Mouse (Mus musculus): Measurements from ENCODE around the gene Nr1d1. TPM values are rescaled to one million over a fixed set of nuclear protein-coding genes. Genes with fewer than 3 reads are reported as not detected.

Nr1d1 gene
- total and polyA plus RNA-seq, 3 experiments, result 0.75 to 2.3 (median 0.93) TPM

DNA sequence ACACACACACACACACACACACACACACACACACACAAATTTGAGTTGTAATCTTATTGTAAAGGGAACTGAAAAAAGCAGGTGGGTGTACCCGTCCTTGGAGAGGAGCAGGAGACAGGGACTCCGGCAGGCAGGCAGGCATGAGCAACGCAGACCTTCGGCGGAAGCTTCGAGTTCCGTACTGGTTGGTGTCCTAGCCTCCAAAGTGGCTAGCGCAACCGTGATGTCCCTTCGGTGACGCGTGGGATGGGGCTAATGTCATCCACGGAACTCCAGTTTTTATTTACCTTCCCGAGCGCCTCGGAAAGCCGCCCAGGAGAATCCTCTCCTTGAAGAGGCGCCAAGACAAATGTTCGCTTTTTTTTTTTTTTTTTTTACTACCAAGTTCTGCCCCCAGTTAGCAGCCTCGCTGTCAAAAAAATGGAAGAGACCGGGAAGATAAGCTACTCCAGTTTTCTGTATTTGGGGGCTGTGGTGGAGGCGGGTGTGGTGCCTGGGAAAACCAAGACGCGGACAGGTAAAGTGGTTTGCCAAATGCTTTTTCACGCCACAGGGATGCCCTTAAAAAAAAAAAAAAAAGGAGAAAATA is 14.2 kb upstream of the Nr1d1 start:
- Histone ChIP-seq H3K27me3 (ENCODE audit: insufficient read depth, low read length) (no peaks in the 10 kb centered on the region), H3K9me3 (replicated peaks) (no peaks in the 10 kb centered on the region), H3K4me3 (ENCODE audit: low read depth, low read length) (peak overlapping the region; percentile 73), H3K36me3 (replicated peaks) (peaks cover 9% of the 10 kb centered on the region), H3K4me1 (ENCODE audit: insufficient read depth, low read depth, low read length) (peaks cover 82% of the 10 kb centered on the region)
- ATAC-seq (ENCODE audit: extremely low read depth, insufficient number of reproducible peaks, low FRiP score, poor library complexity, severe bottlenecking), result no peak
- DNase-seq (ENCODE audit: low spot score), result no peak
- no peak for TF ChIP-seq CTCF (IDR thresholded peaks at IDR 0.05; ENCODE audit: low read depth, low read length)

GRCm38 (mm10) chr11:98788550-98789218 is 13.6 kb upstream of the Nr1d1 start:
- H3K4me3 ChIP-seq (ENCODE audit: low read depth, low read length), result peak overlapping the region; percentile 73
- H3K9me3 ChIP-seq (replicated peaks), result no peaks in the 10 kb centered on the region
- peak; percentile 87 for ATAC-seq (ENCODE audit: extremely low read depth, insufficient number of reproducible peaks, low FRiP score, poor library complexity, severe bottlenecking)
- TF ChIP-seq POLR2AphosphoS5 (IDR thresholded peaks at IDR 0.05; ENCODE audit: insufficient replicate concordance, low read depth, low read length) (no peak), TAL1 (conservative IDR thresholded peaks at IDR 0.05; ENCODE audit: low read depth, low read length) (no peak), GATA2 (IDR thresholded peaks at IDR 0.05; ENCODE audit: borderline replicate concordance, low read depth, low read length) (no peak), GATA1 (IDR thresholded peaks at IDR 0.05; ENCODE audit: borderline replicate concordance, low read length) (no peak), CTCF (IDR thresholded peaks at IDR 0.05; ENCODE audit: low read depth, low read length) (0 out of 2 replicates have a peak, but pooled peaks have one; percentile 32)
- H3K36me3 ChIP-seq (replicated peaks), result peaks cover 9% of the 10 kb centered on the region
- peak; percentile 83 for DNase-seq (ENCODE audit: low spot score)
- H3K4me1 ChIP-seq (ENCODE audit: insufficient read depth, low read depth, low read length), result peaks cover 82% of the 10 kb centered on the region
- H3K27me3 ChIP-seq (ENCODE audit: insufficient read depth, low read length), result no peaks in the 10 kb centered on the region

- no peak for DNase-seq (ENCODE audit: low spot score)
- Histone ChIP-seq H3K27me3 (ENCODE audit: insufficient read depth, low read length) (no peaks in the 10 kb centered on the region), H3K36me3 (replicated peaks) (peaks cover 9% of the 10 kb centered on the region), H3K4me1 (ENCODE audit: insufficient read depth, low read depth, low read length) (peaks cover 84% of the 10 kb centered on the region), H3K4me3 (ENCODE audit: low read depth, low read length) (no peak overlapping the region), H3K9me3 (replicated peaks) (no peaks in the 10 kb centered on the region)
- TF ChIP-seq CTCF (IDR thresholded peaks at IDR 0.05; ENCODE audit: low read depth, low read length) (no peak), POLR2AphosphoS5 (IDR thresholded peaks at IDR 0.05; ENCODE audit: insufficient replicate concordance, low read depth, low read length) (no peak), GATA2 (IDR thresholded peaks at IDR 0.05; ENCODE audit: borderline replicate concordance, low read depth, low read length) (no peak), TAL1 (conservative IDR thresholded peaks at IDR 0.05; ENCODE audit: low read depth, low read length) (no peak), GATA1 (IDR thresholded peaks at IDR 0.05; ENCODE audit: borderline replicate concordance, low read length) (no peak)
- ATAC-seq (ENCODE audit: extremely low read depth, insufficient number of reproducible peaks, low FRiP score, poor library complexity, severe bottlenecking), result no peak
Observed at GRCm38 (mm10) chr11:98788139-98788538, 13.0 kb upstream of the Nr1d1 start.

DNA sequence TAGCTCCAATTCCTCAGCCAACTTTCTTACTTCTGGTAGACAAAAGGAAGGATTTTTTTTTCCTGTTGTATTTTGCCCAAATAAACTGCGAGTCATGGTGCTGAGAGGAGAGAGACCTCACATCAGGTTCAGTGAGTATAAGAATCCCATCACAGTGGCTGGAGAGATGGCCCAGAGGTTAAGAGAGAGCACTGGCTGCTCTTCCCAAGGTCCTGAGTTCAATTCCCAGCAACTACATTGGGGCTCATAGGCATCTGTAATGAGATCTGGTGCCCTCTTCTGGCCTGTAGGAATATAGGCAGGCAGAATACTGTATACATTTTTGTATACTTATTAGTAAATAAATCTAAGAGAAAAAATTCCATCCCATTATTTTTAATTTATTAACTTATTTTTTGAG is 12.6 kb upstream of the Nr1d1 start:
- H3K9me3 ChIP-seq (replicated peaks), result no peaks in the 10 kb centered on the region
- peaks cover 86% of the 10 kb centered on the region for H3K4me1 ChIP-seq (ENCODE audit: insufficient read depth, low read depth, low read length)
- H3K36me3 ChIP-seq (replicated peaks), result peaks cover 6% of the 10 kb centered on the region
- DNase-seq (ENCODE audit: low spot score) (no peak), ATAC-seq (ENCODE audit: extremely low read depth, insufficient number of reproducible peaks, low FRiP score, poor library complexity, severe bottlenecking) (no peak)
- TF ChIP-seq GATA1 (IDR thresholded peaks at IDR 0.05; ENCODE audit: borderline replicate concordance, low read length) (no peak), TAL1 (conservative IDR thresholded peaks at IDR 0.05; ENCODE audit: low read depth, low read length) (no peak), POLR2AphosphoS5 (IDR thresholded peaks at IDR 0.05; ENCODE audit: insufficient replicate concordance, low read depth, low read length) (no peak), CTCF (IDR thresholded peaks at IDR 0.05; ENCODE audit: low read depth, low read length) (no peak), GATA2 (IDR thresholded peaks at IDR 0.05; ENCODE audit: borderline replicate concordance, low read depth, low read length) (no peak)
- no peaks in the 10 kb centered on the region for H3K27me3 ChIP-seq (ENCODE audit: insufficient read depth, low read length)
- no peak overlapping the region for H3K4me3 ChIP-seq (ENCODE audit: low read depth, low read length)

GRCm38 (mm10) chr11:98787229-98787628 is 12.1 kb upstream of the Nr1d1 start:
- Histone ChIP-seq H3K27me3 (ENCODE audit: insufficient read depth, low read length) (no peaks in the 10 kb centered on the region), H3K9me3 (replicated peaks) (no peaks in the 10 kb centered on the region), H3K4me1 (ENCODE audit: insufficient read depth, low read depth, low read length) (peaks cover 86% of the 10 kb centered on the region), H3K4me3 (ENCODE audit: low read depth, low read length) (no peak overlapping the region), H3K36me3 (replicated peaks) (peaks cover 2% of the 10 kb centered on the region)
- TF ChIP-seq CTCF (IDR thresholded peaks at IDR 0.05; ENCODE audit: low read depth, low read length) (no peak), GATA2 (IDR thresholded peaks at IDR 0.05; ENCODE audit: borderline replicate concordance, low read depth, low read length) (no peak), GATA1 (IDR thresholded peaks at IDR 0.05; ENCODE audit: borderline replicate concordance, low read length) (no peak), POLR2AphosphoS5 (IDR thresholded peaks at IDR 0.05; ENCODE audit: insufficient replicate concordance, low read depth, low read length) (no peak), TAL1 (conservative IDR thresholded peaks at IDR 0.05; ENCODE audit: low read depth, low read length) (no peak)
- ATAC-seq (ENCODE audit: extremely low read depth, insufficient number of reproducible peaks, low FRiP score, poor library complexity, severe bottlenecking) (no peak), DNase-seq (ENCODE audit: low spot score) (no peak)

DNA sequence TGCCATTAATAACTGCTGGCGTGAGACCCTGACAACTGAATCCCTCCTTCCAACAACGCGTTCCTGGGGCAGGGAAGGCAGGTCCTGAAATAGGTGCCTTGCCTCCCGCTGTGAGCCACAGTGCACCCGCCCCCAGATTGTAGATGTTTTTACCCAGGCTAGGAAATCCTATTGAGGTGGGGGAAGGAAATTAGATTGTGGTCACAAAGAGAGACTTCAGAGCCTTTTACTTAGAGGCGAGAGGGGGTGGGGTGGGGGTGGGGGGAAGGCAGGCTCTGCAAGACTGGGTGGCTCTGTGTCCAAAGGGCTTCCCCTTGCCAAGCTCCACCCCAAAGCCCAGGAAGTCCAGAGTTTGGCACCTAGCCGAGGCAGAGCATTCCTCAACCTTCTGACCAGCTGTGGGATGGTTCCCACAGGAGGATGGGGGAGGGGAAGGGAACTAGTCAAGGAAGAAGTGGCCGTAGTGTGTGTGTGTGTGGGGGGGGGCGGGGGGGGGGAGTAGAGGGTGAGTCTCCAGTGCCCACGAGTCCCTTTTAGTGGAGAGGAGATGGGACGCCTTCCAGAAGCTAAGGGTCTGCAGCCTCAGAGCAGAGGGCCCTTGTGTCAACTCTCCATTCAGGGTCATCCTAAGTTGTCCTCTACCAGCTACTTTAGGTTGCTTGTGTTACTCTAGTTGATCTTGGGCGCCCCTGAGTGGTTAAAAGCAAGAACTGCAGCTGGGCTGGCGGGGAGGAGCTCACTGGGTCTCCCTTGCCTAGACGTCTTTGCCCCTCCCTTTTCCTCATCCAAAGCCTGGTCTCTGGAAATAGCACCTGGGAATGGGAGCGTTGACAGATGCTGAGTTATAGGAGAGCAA is 11.5 kb upstream of the Nr1d1 start:
- peaks cover 87% of the 10 kb centered on the region for H3K4me1 ChIP-seq (ENCODE audit: insufficient read depth, low read depth, low read length)
- no peak for DNase-seq (ENCODE audit: low spot score)
- H3K4me3 ChIP-seq (ENCODE audit: low read depth, low read length), result peak overlapping the region; percentile 49; the same call in 1 of the 2 replicates
- no peaks in the 10 kb centered on the region for H3K27me3 ChIP-seq (ENCODE audit: insufficient read depth, low read length)
- H3K36me3 ChIP-seq (replicated peaks), result no peaks in the 10 kb centered on the region
- TF ChIP-seq GATA1 (IDR thresholded peaks at IDR 0.05; ENCODE audit: borderline replicate concordance, low read length) (no peak), CTCF (IDR thresholded peaks at IDR 0.05; ENCODE audit: low read depth, low read length) (peak; percentile 93)
- ATAC-seq (ENCODE audit: extremely low read depth, insufficient number of reproducible peaks, low FRiP score, poor library complexity, severe bottlenecking), result no peak
- H3K9me3 ChIP-seq (replicated peaks), result no peaks in the 10 kb centered on the region
